Mouse (Mus musculus) lung, postnatal 0 days (tissue): ENCODE measurements at regions not wholly inside any gene's neighbourhood (a gene's known extent, or its start where the extent isn't known, plus 50 kb on each side); places are given as distances from the start of the nearest gene placed in this dataset.
"Not testable (repeated sequence)": the region's sequence is repeated elsewhere in the genome, so short reads cannot be mapped to it uniquely, and the experiment has no call there.

ENCODE experiments used
- ATAC-seq: fragments of 200-750 bp; cut with Nextera tagmentation; 2 replicates; pipeline ENCODE4 v1.8.0; 2017; ENCODE audit warnings: moderate library complexity
- DNase-seq: peaks from one replicate; pipeline ENCODE4 v3.0.0-alpha.2; 2016; ENCODE audit warnings: low spot score
- H3K27ac ChIP-seq: fragments of 300-500 bp; sonication (generic); 2 replicates; pipeline ENCODE4 v1.5.1; 2014; ENCODE audit warnings: antibody characterized with exemption, mild to moderate bottlenecking, low read length, mixed read lengths
- H3K27me3 ChIP-seq: fragments of 300-500 bp; sonication (generic); replicated peaks from 2 replicates; pipeline ENCODE4 v1.6.1; 2014; ENCODE audit warnings: low read length, mixed read lengths; ENCODE audit not compliant: insufficient read depth
- H3K36me3 ChIP-seq: fragments of 300-500 bp; sonication (generic); 2 replicates; pipeline ENCODE4 v1.6.1; 2014; ENCODE audit warnings: low read length, mixed read lengths; ENCODE audit not compliant: insufficient read depth
- H3K4me1 ChIP-seq: fragments of 300-500 bp; sonication (generic); 2 replicates; pipeline ENCODE4 v1.6.1; 2014; ENCODE audit warnings: antibody characterized with exemption, low read depth, low read length, mixed read lengths; ENCODE audit not compliant: insufficient read depth
- H3K4me2 ChIP-seq: fragments of 300-500 bp; sonication (generic); replicated peaks from 2 replicates; pipeline ENCODE4 v1.6.1; 2014; ENCODE audit warnings: low read depth, mild to moderate bottlenecking, low read length, moderate library complexity, mixed read lengths
- H3K4me3 ChIP-seq: fragments of 300-500 bp; sonication (generic); 2 replicates; pipeline ENCODE4 v1.5.1; 2014; ENCODE audit warnings: low read depth, low read length
- H3K9ac ChIP-seq: fragments of 300-500 bp; sonication (generic); replicated peaks from 2 replicates; pipeline ENCODE4 v1.6.1; 2014; ENCODE audit warnings: low read depth, mild to moderate bottlenecking
- H3K9me3 ChIP-seq: fragments of 300-500 bp; sonication (generic); 2 replicates; pipeline ENCODE4 v1.6.1; 2016; ENCODE audit warnings: low read length, mixed read lengths
- CTCF ChIP-seq: IDR thresholded peaks from 2 replicates; pipeline ENCODE4 v1.5.1; 2016; ENCODE audit warnings: antibody characterized with exemption, mild to moderate bottlenecking
- EP300 ChIP-seq: IDR thresholded peaks from 2 replicates; pipeline ENCODE4 v1.6.1; 2016; ENCODE audit warnings: antibody characterized with exemption, mild to moderate bottlenecking, control low read depth
- WGBS: fragments of 180-500 bp; shearing (Covaris S2); extraction: QIAGEN DNeasy Blood & Tissue Kit; methylation state at CpG from one replicate; pipeline ENCODE4 v1.1.7; 2014; 5-methylcytosine and 5-hydroxymethylcytosine counted together

DNA sequence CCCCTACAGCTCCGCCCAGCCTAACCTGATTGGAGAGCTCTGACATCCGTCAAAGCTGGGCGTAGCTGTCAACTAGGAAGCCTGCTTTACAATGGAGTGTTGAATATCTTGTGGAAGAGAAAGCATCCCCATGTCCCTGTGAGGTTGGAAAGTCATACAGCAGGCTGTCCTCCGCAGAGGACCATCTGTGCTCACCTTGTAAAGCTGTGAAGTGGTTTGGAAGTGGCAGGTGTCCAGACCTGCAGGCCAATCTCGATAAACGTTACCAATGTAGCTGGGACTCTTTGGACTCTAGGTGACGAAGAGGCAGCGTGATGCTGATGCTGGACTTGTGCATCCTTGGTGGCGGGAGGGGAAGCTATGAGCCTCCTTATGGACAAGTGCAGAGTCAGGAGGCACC lies 305.1 kb downstream of the Ajap1 start:
- no peak for DNase-seq
- H3K4me1 ChIP-seq, result no peaks in the 10 kb centered on the region
- no peak for TF ChIP-seq EP300
- TF ChIP-seq CTCF, result no peak
- 86% methylated on average over 9 of the region's 9 CpGs for WGBS
- H3K4me2 ChIP-seq, result no peak overlapping the region
- H3K4me3 ChIP-seq, result no peak overlapping the region
- no peaks in the 10 kb centered on the region for H3K36me3 ChIP-seq
- no peaks in the 10 kb centered on the region for H3K9me3 ChIP-seq
- no peaks in the 10 kb centered on the region for H3K27me3 ChIP-seq
- ATAC-seq, result no peak
- H3K9ac ChIP-seq, result no peak overlapping the region
- H3K27ac ChIP-seq, result no peak overlapping the region

DNA sequence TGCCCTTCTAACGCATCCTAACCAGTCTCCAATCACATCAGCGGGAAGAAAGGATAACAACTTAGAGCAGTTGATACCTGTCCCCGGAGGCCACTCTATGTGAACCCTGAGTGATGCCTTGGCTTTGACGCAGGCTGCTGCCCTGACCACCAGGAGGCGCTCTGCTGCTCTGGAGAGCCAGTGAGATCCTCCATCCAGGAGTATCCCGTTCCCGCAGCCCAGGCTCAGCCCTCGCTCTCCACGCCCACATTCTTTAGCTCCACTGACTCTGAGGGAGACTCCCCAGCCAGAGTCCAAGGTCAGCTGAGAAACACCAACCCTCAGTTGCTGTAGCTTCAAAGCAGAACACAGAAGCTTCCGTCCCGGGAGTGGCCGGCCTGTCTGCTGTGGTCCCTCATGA lies 307.0 kb downstream of the Ajap1 start:
- Histone ChIP-seq H3K4me2 (no peak overlapping the region), H3K4me1 (no peaks in the 10 kb centered on the region), H3K9ac (no peak overlapping the region), H3K27ac (no peak overlapping the region), H3K4me3 (no peak overlapping the region), H3K27me3 (no peaks in the 10 kb centered on the region), H3K9me3 (0 out of 2 replicates have a peak, but pooled peaks cover 2% of the 10 kb centered on the region), H3K36me3 (no peaks in the 10 kb centered on the region)
- WGBS, result 12% methylated on average over 12 of the region's 12 CpGs
- TF ChIP-seq CTCF (peak; percentile 54), EP300 (no peak)
- ATAC-seq (no peak), DNase-seq (peak; percentile 6)

DNA sequence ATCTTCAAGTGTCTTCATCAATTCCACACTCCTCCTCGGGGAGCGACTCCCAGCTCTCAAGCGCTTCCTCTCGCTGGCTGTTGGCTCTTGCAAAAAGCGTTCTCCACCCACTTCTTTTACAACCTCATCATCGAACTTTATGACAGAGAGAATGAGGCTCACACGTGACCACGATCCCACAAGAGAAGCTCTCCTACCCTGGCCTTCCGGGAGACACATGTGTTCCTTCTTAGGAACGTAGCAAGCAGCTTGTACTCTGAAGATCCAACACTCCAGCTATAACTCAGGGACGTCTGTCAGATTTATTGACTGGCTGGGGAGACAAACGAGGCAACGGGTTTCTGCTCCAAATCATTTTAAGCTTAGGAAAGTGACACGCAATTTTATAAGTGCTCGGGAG lies 307.5 kb downstream of the Ajap1 start:
- no peak for ATAC-seq
- no peaks in the 10 kb centered on the region for H3K4me1 ChIP-seq
- DNase-seq, result no peak
- TF ChIP-seq CTCF, result no peak
- TF ChIP-seq EP300, result no peak
- 80% methylated on average over 15 of the region's 15 CpGs for WGBS
- no peak overlapping the region for H3K4me3 ChIP-seq
- H3K27ac ChIP-seq, result no peak overlapping the region
- H3K4me2 ChIP-seq, result no peak overlapping the region
- no peaks in the 10 kb centered on the region for H3K36me3 ChIP-seq
- 0 out of 2 replicates have a peak, but pooled peaks cover 2% of the 10 kb centered on the region for H3K9me3 ChIP-seq
- no peaks in the 10 kb centered on the region for H3K27me3 ChIP-seq
- no peak overlapping the region for H3K9ac ChIP-seq

DNA sequence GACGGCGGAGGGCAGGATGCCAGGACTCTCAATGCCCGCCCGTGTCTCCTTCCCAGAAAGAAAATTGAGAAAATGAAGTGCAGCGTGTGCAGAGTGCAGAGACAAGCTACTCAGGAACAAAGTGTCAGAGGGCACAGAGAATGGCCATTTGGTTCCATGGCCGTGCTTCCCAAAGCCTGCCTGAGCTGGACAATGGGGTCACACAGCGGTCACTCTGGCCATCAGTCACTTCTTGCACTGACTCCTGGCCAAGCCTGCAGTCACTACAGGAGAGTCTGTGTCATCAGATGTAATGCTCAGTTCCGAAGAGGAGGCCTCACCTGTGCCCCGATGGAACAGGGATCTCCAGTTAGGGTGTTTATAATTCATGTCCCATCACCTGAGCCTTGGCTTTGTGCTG lies 312.6 kb downstream of the Ajap1 start:
- no peak overlapping the region for H3K4me3 ChIP-seq
- 43% methylated on average over 9 of the region's 9 CpGs for WGBS
- no peak for ATAC-seq
- TF ChIP-seq CTCF (no peak), EP300 (no peak)
- no peaks in the 10 kb centered on the region for H3K36me3 ChIP-seq
- 0 out of 2 replicates have a peak, but pooled peaks cover 2% of the 10 kb centered on the region for H3K9me3 ChIP-seq
- H3K9ac ChIP-seq, result no peak overlapping the region
- no peak for DNase-seq
- H3K27me3 ChIP-seq, result no peaks in the 10 kb centered on the region
- no peak overlapping the region for H3K4me2 ChIP-seq
- H3K27ac ChIP-seq, result no peak overlapping the region
- no peaks in the 10 kb centered on the region for H3K4me1 ChIP-seq

DNA sequence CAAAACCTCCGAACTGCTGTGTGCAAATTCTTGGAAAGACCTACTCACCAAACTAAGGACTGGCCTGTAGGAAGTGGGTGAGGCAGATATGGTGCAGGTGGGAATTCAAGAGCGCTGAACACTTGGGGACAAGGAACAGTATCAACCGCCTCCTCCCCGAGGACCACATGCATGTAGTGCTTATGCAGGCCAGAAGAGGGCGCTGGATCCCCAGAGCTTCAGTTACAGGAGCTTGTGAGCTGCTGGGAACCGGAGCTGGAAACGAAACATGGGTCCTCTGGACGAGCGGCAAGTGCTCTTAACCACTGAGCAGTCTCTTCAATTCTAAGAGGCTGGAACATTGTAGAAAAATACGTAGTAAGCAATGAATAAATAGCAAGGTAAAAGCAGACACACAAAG lies 317.8 kb downstream of the Ajap1 start:
- Histone ChIP-seq H3K4me2 (no peak overlapping the region), H3K4me3 (no peak overlapping the region)

DNA sequence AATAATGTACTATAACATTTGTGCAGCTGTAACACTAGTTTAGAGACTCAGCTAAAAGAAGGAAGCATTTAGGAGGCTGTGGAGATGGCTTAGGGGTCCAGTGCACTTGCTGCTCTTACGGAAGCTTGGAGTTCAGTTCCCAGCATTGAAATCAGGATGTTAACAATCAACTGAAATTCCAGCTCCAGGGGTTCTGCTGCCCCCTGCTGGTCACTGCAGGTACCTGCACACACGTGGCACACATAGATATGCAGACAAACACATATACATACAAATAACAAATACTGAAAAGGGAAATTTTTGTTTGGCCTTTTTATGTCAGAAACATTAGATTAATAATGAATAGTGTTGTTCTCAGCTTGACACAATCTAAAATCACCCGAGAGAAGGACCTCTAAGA lies 322.5 kb downstream of the Ajap1 start:
- no peak for ATAC-seq
- H3K27me3 ChIP-seq, result no peaks in the 10 kb centered on the region
- H3K4me2 ChIP-seq, result no peak overlapping the region
- H3K36me3 ChIP-seq, result no peaks in the 10 kb centered on the region
- TF ChIP-seq EP300, result no peak
- peak; percentile 20; the same call in 1 of the 2 replicates for TF ChIP-seq CTCF
- no peak overlapping the region for H3K27ac ChIP-seq
- no peak overlapping the region for H3K9ac ChIP-seq
- H3K9me3 ChIP-seq, result peaks cover 2% of the 10 kb centered on the region
- H3K4me1 ChIP-seq, result no peaks in the 10 kb centered on the region
- H3K4me3 ChIP-seq, result no peak overlapping the region
- DNase-seq, result no peak
- 93% methylated on average over 3 of the region's 3 CpGs for WGBS

More for the DNA sequence above, 317.8 kb downstream of the Ajap1 start:
- Histone ChIP-seq H3K27me3 (no peaks in the 10 kb centered on the region), H3K27ac (no peak overlapping the region), H3K9ac (no peak overlapping the region), H3K4me1 (no peaks in the 10 kb centered on the region), H3K9me3 (peaks cover 2% of the 10 kb centered on the region), H3K36me3 (no peaks in the 10 kb centered on the region)
- DNase-seq (no peak), ATAC-seq (no peak)
- no peak for TF ChIP-seq CTCF
- TF ChIP-seq EP300, result no peak
- 85% methylated on average over 10 of the region's 10 CpGs for WGBS

DNA sequence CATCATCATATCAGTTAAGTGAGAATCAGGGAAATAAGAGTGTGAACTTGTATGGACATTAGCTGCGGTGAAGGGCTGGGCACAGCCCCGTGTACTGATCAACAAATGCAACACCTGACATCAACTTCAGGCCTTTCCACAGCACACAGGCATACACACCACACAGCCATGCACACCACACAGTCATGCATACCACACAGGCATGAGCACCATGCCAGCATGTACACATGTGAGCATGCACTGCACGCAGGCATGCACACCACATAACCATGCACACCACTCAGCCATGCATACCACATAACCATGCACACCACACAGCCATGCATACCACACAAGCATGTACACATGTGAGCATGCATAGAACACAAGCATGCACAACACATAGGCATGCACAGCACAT lies 325.0 kb downstream of the Ajap1 start:
- TF ChIP-seq CTCF (no peak), EP300 (no peak)

DNA sequence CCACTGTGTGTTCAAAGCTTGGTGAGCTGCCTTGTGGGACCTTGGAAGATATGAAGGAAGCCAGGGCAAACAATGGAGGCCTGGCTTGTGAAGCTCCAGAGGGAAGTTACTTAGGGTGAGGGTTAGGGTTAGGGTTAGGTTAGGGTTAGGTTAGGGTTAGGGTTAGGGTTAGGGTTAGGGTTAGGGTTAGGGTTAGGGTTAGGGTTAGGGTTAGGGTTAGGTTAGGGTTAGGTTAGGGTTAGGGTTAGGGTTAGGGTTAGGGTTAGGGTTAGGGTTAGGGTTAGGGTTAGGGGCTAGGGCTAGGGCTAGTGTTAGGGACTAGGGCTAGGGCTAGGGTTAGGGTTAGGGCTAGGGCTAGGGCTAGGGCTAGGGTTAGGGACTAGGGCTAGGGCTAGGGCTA lies 329.7 kb downstream of the Ajap1 start:
- H3K4me3 ChIP-seq, H3K9me3 ChIP-seq, H3K27ac ChIP-seq, H3K27me3 ChIP-seq, H3K9ac ChIP-seq, DNase-seq, ATAC-seq, H3K4me1 ChIP-seq, H3K36me3 ChIP-seq, H3K4me2 ChIP-seq: not testable (repeated sequence)

More for the DNA sequence above, 325.0 kb downstream of the Ajap1 start:
- H3K4me2 ChIP-seq, result no peak overlapping the region
- H3K4me3 ChIP-seq, result no peak overlapping the region
- no peaks in the 10 kb centered on the region for H3K27me3 ChIP-seq
- H3K36me3 ChIP-seq, result no peaks in the 10 kb centered on the region
- ATAC-seq (no peak), DNase-seq (no peak)
- no peak overlapping the region for H3K9ac ChIP-seq
- H3K9me3 ChIP-seq, result no peaks in the 10 kb centered on the region
- no peak overlapping the region for H3K27ac ChIP-seq
- WGBS, result 84% methylated on average over 3 of the region's 3 CpGs
- no peaks in the 10 kb centered on the region for H3K4me1 ChIP-seq
